ENCODE assay signal across 9 mouse cellular contexts in genomic region chr2:64095561-64095960, GRCm38 (mm10). TPM values are rescaled to one million over a fixed set of nuclear protein-coding genes. Genes with fewer than 3 reads are reported as not detected.
DNase-seq lines count a peak whose midpoint lies in the region; ATAC-seq lines count a peak whose summit lies in the region.
"Had no signal": no experiment of that assay in that cellular context is flagged by ENCODE, and none has a peak within 500 bp of the region (broad histone marks: within the 10 kb centered on the region; RNA-seq: fewer than 3 reads in every experiment).

No protein-coding gene starts in this region.

- peak overlapping the region; percentile 72 for H3K4me3 ChIP-seq in kidney, embryonic 14.5 days (ENCODE audit: low read length)
- H3K4me3 ChIP-seq in forebrain, embryonic 16.5 days (replicated peaks; ENCODE audit: low read length): peak overlapping the region; percentile 17
- H3K4me3 ChIP-seq in limb, embryonic 11.5 days (ENCODE audit: low read depth, low read length): 0 out of 2 replicates have a peak overlapping the region, but pooled peaks have one; percentile 7
- H3K4me3 ChIP-seq in neural tube, embryonic 13.5 days: peak overlapping the region; percentile 74

- peaks cover 5% of the 10 kb centered on the region for H3K4me1 ChIP-seq in kidney, embryonic 14.5 days (ENCODE audit: control insufficient read depth, insufficient read depth, low read length)
- peaks cover 14% of the 10 kb centered on the region for H3K4me1 ChIP-seq in forebrain, embryonic 16.5 days (replicated peaks; ENCODE audit: control insufficient read depth, insufficient read depth, low read length)
- H3K4me1 ChIP-seq in limb, embryonic 11.5 days (ENCODE audit: control insufficient read depth, insufficient read depth, low read length): no peaks in the 10 kb centered on the region; the same call in 1 of the 2 replicates
- peaks cover 49% of the 10 kb centered on the region for H3K4me1 ChIP-seq in neural tube, embryonic 13.5 days (replicated peaks)

- no peaks in the 10 kb centered on the region for H3K36me3 ChIP-seq in kidney, embryonic 14.5 days (ENCODE audit: control insufficient read depth, insufficient read depth, low read length)
- H3K36me3 ChIP-seq in forebrain, embryonic 16.5 days (ENCODE audit: control insufficient read depth, insufficient read depth): no peaks in the 10 kb centered on the region
- H3K36me3 ChIP-seq in limb, embryonic 11.5 days (ENCODE audit: control insufficient read depth, insufficient read depth, low read length): no peaks in the 10 kb centered on the region
- H3K36me3 ChIP-seq in neural tube, embryonic 13.5 days: no peaks in the 10 kb centered on the region

- peak overlapping the region; percentile 80 for H3K4me2 ChIP-seq in kidney, embryonic 14.5 days (replicated peaks; ENCODE audit: low read depth, low read length)
- H3K4me2 ChIP-seq in forebrain, embryonic 16.5 days (ENCODE audit: low read length): peak overlapping the region; percentile 38
- H3K4me2 ChIP-seq in limb, embryonic 11.5 days (ENCODE audit: low read depth, severe bottlenecking): peak overlapping the region; percentile 33
- H3K4me2 ChIP-seq in neural tube, embryonic 13.5 days: peak overlapping the region; percentile 87

- no peak overlapping the region for H3K27ac ChIP-seq in kidney, embryonic 14.5 days (ENCODE audit: low read depth, low read length)
- H3K27ac ChIP-seq in forebrain, embryonic 16.5 days (ENCODE audit: low read length): no peak overlapping the region
- H3K27ac ChIP-seq in limb, embryonic 11.5 days (replicated peaks; ENCODE audit: low read depth, low read length): peak overlapping the region; percentile 58; the same call in 1 of the 2 replicates
- H3K27ac ChIP-seq in neural tube, embryonic 13.5 days (replicated peaks): peak overlapping the region; percentile 88

- no peak for DNase-seq in kidney, postnatal 25 days
- no peak for DNase-seq in limb, embryonic 11.5 days (ENCODE audit: low spot score)
- DNase-seq: right cerebral cortex, postnatal 14 days had no signal

- 41% methylated on average over 5 of the region's 5 CpGs for WGBS in kidney, embryonic 14.5 days
- 25% methylated on average over 5 of the region's 5 CpGs for WGBS in forebrain, embryonic 16.5 days
- WGBS in limb, embryonic 11.5 days: 17% methylated on average over 5 of the region's 5 CpGs
- WGBS in neural tube, embryonic 13.5 days: 15% methylated on average over 5 of the region's 5 CpGs

- H3K9ac ChIP-seq in kidney, embryonic 14.5 days (ENCODE audit: low read depth, low read length): peak overlapping the region; percentile 42
- peak overlapping the region; percentile 28; the same call in 1 of the 2 replicates for H3K9ac ChIP-seq in forebrain, embryonic 16.5 days (replicated peaks; ENCODE audit: low read depth, low read length)
- peak overlapping the region; percentile 32; the same call in 1 of the 2 replicates for H3K9ac ChIP-seq in limb, embryonic 11.5 days (ENCODE audit: low read length)
- H3K9ac ChIP-seq in neural tube, embryonic 13.5 days: peak overlapping the region; percentile 98

- ATAC-seq in kidney, embryonic 14.5 days (ENCODE audit: low FRiP score, low TSS enrichment): no peak
- ATAC-seq in forebrain, embryonic 16.5 days: no peak
- ATAC-seq in limb, embryonic 11.5 days (ENCODE audit: insufficient number of reproducible peaks, low FRiP score, low TSS enrichment, low read depth): no peak
- ATAC-seq in neural tube, embryonic 13.5 days (ENCODE audit: low read depth): no peak
- ATAC-seq in granulocyte monocyte progenitor cell, adult 5-6 weeks (replicated peaks; ENCODE audit: poor library complexity, severe bottlenecking): no peak
- no peak for ATAC-seq in cerebellum, adult (ENCODE audit: insufficient number of reproducible peaks, low FRiP score, low TSS enrichment)
- ATAC-seq in inflammation-experienced regulatory T-cells, adult 6 months: no peak

- H3K27me3 ChIP-seq in kidney, embryonic 14.5 days (ENCODE audit: control insufficient read depth, insufficient read depth, low read length): no peaks in the 10 kb centered on the region
- peaks cover 17% of the 10 kb centered on the region for H3K27me3 ChIP-seq in forebrain, embryonic 16.5 days (replicated peaks; ENCODE audit: control insufficient read depth, insufficient read depth, low read length)
- no peaks in the 10 kb centered on the region for H3K27me3 ChIP-seq in limb, embryonic 11.5 days (ENCODE audit: control insufficient read depth, insufficient read depth, low read length)
- no peaks in the 10 kb centered on the region for H3K27me3 ChIP-seq in neural tube, embryonic 13.5 days

- H3K9me3 ChIP-seq in kidney, embryonic 14.5 days (ENCODE audit: control insufficient read depth, low read length): no peaks in the 10 kb centered on the region
- no peaks in the 10 kb centered on the region for H3K9me3 ChIP-seq in forebrain, embryonic 16.5 days (ENCODE audit: control insufficient read depth, low read length)
- H3K9me3 ChIP-seq in limb, embryonic 11.5 days (ENCODE audit: control insufficient read depth, low read length): no peaks in the 10 kb centered on the region
- H3K9me3 ChIP-seq in neural tube, embryonic 13.5 days: no peaks in the 10 kb centered on the region

RNA-seq across cellular contexts. Expression of gene Fign, which starts 2.3 kb away (rescaled TPM):
- polyA plus RNA-seq in kidney, embryonic 14.5 days (2014; fragmentation: Nextera tagmentation; extraction: Ambion mirVana): 12.3 and 13.1 TPM in 2 replicates
- polyA plus RNA-seq in forebrain, embryonic 16.5 days (2015; fragmentation: Nextera tagmentation; extraction: Ambion mirVana): 4.0 and 8.3 TPM in 2 replicates
- polyA plus RNA-seq in limb, embryonic 11.5 days (2014; fragmentation: Nextera tagmentation; extraction: Ambion mirVana): 13.4 and 14.8 TPM in 2 replicates
- 16.5 and 19.9 TPM in 2 replicates for polyA plus RNA-seq in neural tube, embryonic 13.5 days (2015; fragmentation: Nextera tagmentation; extraction: Ambion mirVana)
- not detected in 2 replicates for total RNA-seq in granulocyte monocyte progenitor cell, adult 5-6 weeks (2014; fragmentation: Nextera tagmentation)
- total RNA-seq in granulocyte monocyte progenitor cell, adult 5-6 weeks (2017): not detected in 2 replicates
- polyA plus RNA-seq in inflammation-experienced regulatory T-cells, adult 6 months (2017; shearing (Covaris generic)): under 1 TPM in 1 of 3 experiments, not detected in 2; 0.09 TPM

Comparison
In these comparisons a context has a peak if more than half of its experiments do, and no peak if none do; other contexts are left out.
1. H3K27ac ChIP-seq: peak in limb, embryonic 11.5 days (single experiment) and neural tube, embryonic 13.5 days (single experiment); none in kidney, embryonic 14.5 days (single experiment) and forebrain, embryonic 16.5 days (single experiment).
2. H3K4me2 ChIP-seq: peak in every context shown above with its lines; median percentile 87 in neural tube, embryonic 13.5 days; 80 in kidney, embryonic 14.5 days; 38 in forebrain, embryonic 16.5 days; 33 in limb, embryonic 11.5 days.
3. H3K4me3 ChIP-seq: peak in every context shown above with its lines; median percentile 74 in neural tube, embryonic 13.5 days; 72 in kidney, embryonic 14.5 days; 17 in forebrain, embryonic 16.5 days; 7 in limb, embryonic 11.5 days.
4. H3K9ac ChIP-seq: peak in every context shown above with its lines; median percentile 98 in neural tube, embryonic 13.5 days; 42 in kidney, embryonic 14.5 days; 32 in limb, embryonic 11.5 days; 28 in forebrain, embryonic 16.5 days.